Mouse (Mus musculus): ENCODE measurements at regions not wholly inside any gene's neighbourhood (a gene's known extent, or its start where the extent isn't known, plus 50 kb on each side); places are given as distances from the start of the nearest gene placed in this dataset.

DNA sequence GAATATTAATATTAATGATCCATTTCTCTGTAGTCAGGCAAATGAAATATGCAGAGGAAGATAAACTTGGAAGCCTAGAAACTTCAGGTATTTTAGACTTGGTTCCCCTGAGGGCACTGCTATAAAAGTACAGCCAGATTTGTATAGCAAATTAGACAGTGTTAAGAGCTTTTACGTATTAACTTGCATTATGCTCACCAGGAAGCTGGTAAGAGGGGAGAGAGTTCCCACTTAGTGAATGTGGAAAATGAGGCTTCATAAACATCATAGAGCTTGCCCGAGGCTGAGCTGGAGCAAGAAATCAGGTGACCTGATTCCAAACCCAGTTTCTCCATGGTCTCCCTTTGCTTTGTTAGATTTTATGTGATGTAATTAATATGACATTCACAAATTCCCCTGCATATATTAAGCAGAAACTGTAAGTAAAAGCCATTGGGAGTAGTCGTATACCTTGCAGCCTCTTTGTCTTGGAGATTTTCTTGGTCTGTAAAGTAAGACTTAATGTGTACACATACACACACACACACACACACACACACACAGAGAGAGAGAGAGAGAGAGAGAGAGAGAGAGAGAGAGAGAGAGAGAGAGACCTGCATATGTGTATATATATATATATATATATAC is 718.9 kb upstream of the Isx start:
- no peak overlapping the region for H3K4me3 ChIP-seq
- DNase-seq (ENCODE audit: low spot score in 2 of 2) = no peak
- no peak for TF ChIP-seq CTCF (conservative IDR thresholded peaks at IDR 0.05)
- H3K27ac ChIP-seq = no peak overlapping the region

DNA sequence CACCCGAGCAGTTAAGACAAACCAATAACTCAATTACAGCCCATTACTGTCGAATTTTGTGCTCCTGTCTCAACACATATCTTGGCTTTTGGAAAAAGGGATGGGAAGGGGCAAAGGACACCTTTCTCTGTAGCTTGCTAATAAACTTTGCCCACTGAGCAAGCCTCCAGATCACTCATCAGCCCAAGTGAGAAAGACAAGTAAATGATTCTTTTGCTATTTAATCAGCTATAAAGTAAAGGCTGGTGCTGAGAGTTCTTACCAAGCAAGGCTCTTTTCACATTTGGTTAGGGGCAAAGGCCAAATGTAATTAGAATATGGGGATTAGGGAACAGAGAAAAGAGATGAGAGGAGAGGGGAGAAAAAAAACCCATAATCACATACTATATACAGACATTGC is 703.4 kb upstream of the Isx start:
- no peak for DNase-seq (ENCODE audit: low spot score in 2 of 2)
- TF ChIP-seq CTCF (conservative IDR thresholded peaks at IDR 0.05) = no peak
- Histone ChIP-seq H3K4me3 (no peak overlapping the region), H3K27ac (no peak overlapping the region)

DNA sequence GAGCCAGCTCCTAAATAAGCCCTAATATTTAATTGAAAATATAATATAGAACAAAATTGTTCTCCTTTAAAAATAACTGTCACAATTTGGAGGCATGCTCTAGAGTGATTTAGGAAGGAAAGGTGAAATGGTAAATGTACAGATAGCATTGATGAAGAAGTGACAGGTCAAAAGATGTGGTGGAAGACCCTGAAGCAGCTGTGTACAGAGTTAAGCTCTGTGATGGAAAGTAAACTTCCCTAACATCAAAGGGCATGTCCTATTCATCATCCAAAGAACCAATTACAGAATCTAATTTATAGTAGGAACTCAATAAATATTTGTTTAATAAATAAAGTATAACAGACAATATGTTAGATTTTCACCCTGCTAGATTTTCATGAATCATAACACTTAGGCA is 702.3 kb upstream of the Isx start:
- Histone ChIP-seq H3K27ac (no peak overlapping the region), H3K4me3 (no peak overlapping the region)
- DNase-seq (ENCODE audit: low spot score in 2 of 2) = no peak
- no peak for TF ChIP-seq CTCF (conservative IDR thresholded peaks at IDR 0.05)

DNA sequence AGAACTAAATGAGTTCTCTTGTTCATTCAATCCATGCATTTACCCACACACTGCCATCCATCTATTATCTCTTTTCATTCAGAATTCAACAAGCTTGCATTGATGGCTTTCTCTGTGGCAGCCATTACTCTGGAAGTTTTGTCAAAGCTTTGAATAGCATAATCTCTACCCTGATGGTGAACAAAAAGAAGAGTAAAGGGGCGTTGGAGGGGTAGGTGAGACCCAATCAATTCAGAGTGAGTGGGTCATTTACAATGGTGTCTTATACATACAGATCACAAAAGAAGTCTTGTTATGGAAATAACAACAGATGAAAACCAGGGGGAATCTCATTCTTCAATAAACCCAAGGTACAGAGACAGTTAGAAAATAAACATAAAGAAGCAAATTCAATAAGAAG is 701.9 kb upstream of the Isx start:
- DNase-seq (ENCODE audit: low spot score in 2 of 2) = no peak
- Histone ChIP-seq H3K4me3 (no peak overlapping the region), H3K27ac (no peak overlapping the region)
- no peak for TF ChIP-seq CTCF (conservative IDR thresholded peaks at IDR 0.05)

DNA sequence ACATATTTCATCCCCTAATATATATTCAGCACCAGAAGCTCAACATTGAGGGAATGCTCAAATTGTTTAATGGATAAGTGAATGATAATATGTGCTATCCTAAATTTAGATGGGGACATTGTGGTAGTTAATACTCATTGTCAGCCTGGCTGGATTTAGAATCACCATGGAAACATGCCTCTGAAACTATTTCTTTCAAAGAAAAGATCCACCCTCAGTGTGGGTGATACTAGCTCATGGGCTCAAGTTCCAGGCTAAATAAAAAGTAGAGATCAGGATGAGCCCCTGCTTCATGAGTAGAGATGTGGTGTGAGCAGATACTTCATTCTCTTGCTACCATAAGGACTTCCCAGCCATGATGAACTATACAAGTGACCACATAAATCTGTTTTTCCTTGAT is 668.4 kb upstream of the Isx start:
- H3K4me3 ChIP-seq = no peak overlapping the region
- TF ChIP-seq CTCF (conservative IDR thresholded peaks at IDR 0.05) = no peak
- peak overlapping the region; percentile 79 for H3K27ac ChIP-seq
- peak; percentile 18 to 57 for DNase-seq (ENCODE audit: low spot score in 2 of 2)

GRCm38 (mm10) chr8:74208292-74208691 is 664.7 kb upstream of the Isx start:
- no peak overlapping the region for H3K4me3 ChIP-seq
- H3K27ac ChIP-seq = no peak overlapping the region
- DNase-seq (ENCODE audit: low spot score in 2 of 2) = no peak
- no peak for TF ChIP-seq CTCF (conservative IDR thresholded peaks at IDR 0.05)

GRCm38 (mm10) chr8:74216776-74217175 is 656.2 kb upstream of the Isx start:
- Histone ChIP-seq H3K27ac (no peak overlapping the region), H3K4me3 (no peak overlapping the region)
- no peak for DNase-seq (ENCODE audit: low spot score in 2 of 2)
- TF ChIP-seq CTCF (conservative IDR thresholded peaks at IDR 0.05) = no peak

All from layer of hippocampus, adult 2 months (tissue).